Mouse (Mus musculus) liver, embryonic 13.5 days (tissue): ENCODE results near the gene Cplx1. TPM values are rescaled to one million over a fixed set of nuclear protein-coding genes. Genes with fewer than 3 reads are reported as not detected.

Experiments
- ATAC-seq: fragments of 200-750 bp; cut with Nextera tagmentation; 2 replicates; pipeline ENCODE4 v1.8.0; 2017; ENCODE audit warnings: low read depth, mild to moderate bottlenecking, moderate number of reproducible peaks, moderate library complexity
- DNase-seq: peaks from one replicate; pipeline ENCODE4 v3.0.0; 2022
- H3K27ac ChIP-seq: fragments of 300-500 bp; sonication (generic); 2 replicates; pipeline ENCODE4 v1.5.1; 2015; ENCODE audit warnings: moderate library complexity, mild to moderate bottlenecking, inconsistent platforms
- H3K27me3 ChIP-seq: fragments of 300-500 bp; sonication (generic); 2 replicates; pipeline ENCODE4 v1.6.1; 2015; ENCODE audit warnings: mild to moderate bottlenecking, inconsistent platforms
- H3K36me3 ChIP-seq: fragments of 300-500 bp; sonication (generic); 2 replicates; pipeline ENCODE4 v1.6.1; 2015; ENCODE audit warnings: mild to moderate bottlenecking, inconsistent platforms
- H3K4me1 ChIP-seq: fragments of 300-500 bp; sonication (generic); replicated peaks from 2 replicates; pipeline ENCODE4 v1.6.1; 2015; ENCODE audit warnings: inconsistent platforms
- H3K4me2 ChIP-seq: fragments of 300-500 bp; sonication (generic); 2 replicates; pipeline ENCODE4 v1.6.1; 2015; ENCODE audit warnings: inconsistent platforms, mild to moderate bottlenecking, moderate library complexity
- H3K4me3 ChIP-seq: fragments of 300-500 bp; sonication (generic); replicated peaks from 2 replicates; pipeline ENCODE4 v1.5.1; 2015; ENCODE audit warnings: mild to moderate bottlenecking, inconsistent platforms
- H3K9ac ChIP-seq: fragments of 300-500 bp; sonication (generic); 2 replicates; pipeline ENCODE4 v1.6.1; 2015; ENCODE audit warnings: mild to moderate bottlenecking, inconsistent platforms
- H3K9me3 ChIP-seq: fragments of 300-500 bp; sonication (generic); replicated peaks from 2 replicates; pipeline ENCODE4 v1.6.1; 2016; ENCODE audit warnings: inconsistent platforms
- WGBS: fragments of 180-500 bp; shearing (Covaris S2); methylation state at CpG from one replicate; pipeline ENCODE4 v1.1.7; 2015; ENCODE audit not compliant: insufficient replicate concordance; 5-methylcytosine and 5-hydroxymethylcytosine counted together
- polyA plus RNA-seq: library from polyadenylated mRNA; unstranded; fragments of >200 nt; fragmentation: Nextera tagmentation; extraction: Ambion mirVana; gene quantifications from 2 replicates; pipeline ENCODE4 v1.2.1, GENCODE M21; 2015

Gene Cplx1
- polyA plus RNA-seq, 1 experiment from 2014 or later, result 0.06 TPM

DNA sequence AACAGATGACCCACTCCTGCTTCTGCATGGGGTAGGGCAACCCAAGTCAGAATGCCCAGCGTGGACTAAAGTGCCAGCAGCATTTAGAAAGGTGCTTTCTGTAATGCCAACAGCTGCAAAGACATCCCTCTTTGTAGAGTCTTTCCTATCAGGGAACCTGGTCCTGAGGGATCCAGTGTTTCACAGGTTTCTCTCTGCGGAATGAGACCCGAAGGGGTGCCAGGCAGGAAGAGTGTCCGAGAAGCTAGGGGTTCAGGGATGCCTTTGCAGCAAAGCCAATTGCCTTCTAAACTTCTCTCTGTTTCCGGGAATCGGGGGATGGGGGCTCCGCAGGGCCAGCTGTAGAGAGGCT lies 711 bp downstream of the Cplx1 start:
- no peak overlapping the region for H3K9ac ChIP-seq
- ATAC-seq, result no peak
- H3K27ac ChIP-seq, result no peak overlapping the region
- no peak overlapping the region for H3K4me3 ChIP-seq
- no peaks in the 10 kb centered on the region for H3K36me3 ChIP-seq
- H3K27me3 ChIP-seq, result peaks cover 68% of the 10 kb centered on the region
- H3K9me3 ChIP-seq, result no peaks in the 10 kb centered on the region
- DNase-seq, result no peak
- H3K4me1 ChIP-seq, result peaks cover 9% of the 10 kb centered on the region; the same call in 1 of the 2 replicates
- no peak overlapping the region; the same call in 1 of the 2 replicates for H3K4me2 ChIP-seq
- WGBS, result 12% methylated on average over 7 of the region's 7 CpGs

- Histone ChIP-seq H3K4me1 (peaks cover 9% of the 10 kb centered on the region; the same call in 1 of the 2 replicates), H3K4me3 (no peak overlapping the region), H3K9me3 (no peaks in the 10 kb centered on the region), H3K27me3 (peaks cover 55% of the 10 kb centered on the region), H3K36me3 (no peaks in the 10 kb centered on the region), H3K9ac (no peak overlapping the region), H3K27ac (no peak overlapping the region), H3K4me2 (no peak overlapping the region)
- WGBS, result 72% methylated on average over 5 of the region's 5 CpGs
- no peak for ATAC-seq
- no peak for DNase-seq
These were observed 2.2 kb downstream of the Cplx1 start for GRCm38 (mm10) chr5:108547636-108548035.

DNA sequence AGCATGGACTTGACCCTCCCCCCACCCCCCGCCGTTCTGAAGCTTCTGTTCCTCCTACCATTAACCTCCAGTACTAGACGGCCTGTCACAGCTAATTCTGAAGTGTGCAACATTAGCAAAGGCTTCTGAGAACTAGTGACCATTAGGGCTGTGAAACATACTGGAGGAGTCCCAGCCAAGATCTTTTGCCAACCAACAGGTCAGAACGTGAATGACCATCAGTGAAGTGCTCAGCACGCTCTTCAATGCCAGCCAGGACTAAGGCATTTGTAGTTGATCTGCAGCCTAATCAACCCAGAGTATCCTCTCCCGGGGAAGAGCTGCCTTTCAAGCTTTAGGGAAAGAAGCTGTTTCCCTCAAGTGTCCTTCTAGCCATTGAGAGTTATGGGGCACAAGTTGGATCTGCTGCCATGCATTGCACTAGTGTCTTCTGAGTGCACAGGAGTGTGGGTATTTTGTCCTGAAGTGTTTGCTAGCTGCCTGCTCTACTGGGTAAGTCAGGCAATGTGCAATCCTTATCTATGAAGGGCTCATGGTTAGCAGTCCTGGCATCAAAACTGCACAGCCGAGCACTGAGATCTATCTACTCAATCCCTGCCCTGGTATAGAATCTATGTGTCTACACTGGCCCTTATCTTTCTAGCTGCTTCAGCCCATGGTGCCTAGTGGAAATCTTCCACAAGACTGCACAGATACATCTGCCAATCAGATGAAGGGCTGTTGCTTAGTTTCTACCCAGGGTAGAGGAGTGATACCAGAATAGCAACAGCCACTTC lies 6.1 kb downstream of the Cplx1 start:
- DNase-seq (no peak), ATAC-seq (0 out of 2 replicates have a peak, but pooled peaks have one; percentile 41)
- Histone ChIP-seq H3K9ac (no peak overlapping the region), H3K9me3 (no peaks in the 10 kb centered on the region), H3K4me3 (no peak overlapping the region), H3K36me3 (no peaks in the 10 kb centered on the region), H3K27me3 (peaks cover 17% of the 10 kb centered on the region), H3K27ac (no peak overlapping the region), H3K4me2 (no peak overlapping the region), H3K4me1 (no peaks in the 10 kb centered on the region)
- WGBS, result 46% methylated on average over 7 of the region's 7 CpGs

GRCm38 (mm10) chr5:108534188-108534587 lies 15.6 kb downstream of the Cplx1 start:
- 75% methylated on average over 2 of the region's 2 CpGs for WGBS
- no peaks in the 10 kb centered on the region for H3K36me3 ChIP-seq
- H3K4me2 ChIP-seq, result no peak overlapping the region
- H3K9ac ChIP-seq, result no peak overlapping the region
- no peaks in the 10 kb centered on the region for H3K4me1 ChIP-seq
- H3K4me3 ChIP-seq, result no peak overlapping the region
- DNase-seq, result no peak
- peaks cover 5% of the 10 kb centered on the region; the same call in 1 of the 2 replicates for H3K9me3 ChIP-seq
- ATAC-seq, result no peak
- no peaks in the 10 kb centered on the region for H3K27me3 ChIP-seq
- H3K27ac ChIP-seq, result no peak overlapping the region

- no peak overlapping the region for H3K9ac ChIP-seq
- no peaks in the 10 kb centered on the region for H3K36me3 ChIP-seq
- H3K27me3 ChIP-seq, result 0 out of 2 replicates have a peak, but pooled peaks cover 4% of the 10 kb centered on the region
- H3K9me3 ChIP-seq, result no peaks in the 10 kb centered on the region
- no peak overlapping the region for H3K4me3 ChIP-seq
- no peak overlapping the region for H3K27ac ChIP-seq
- 60% methylated on average over 3 of the region's 3 CpGs for WGBS
- no peaks in the 10 kb centered on the region for H3K4me1 ChIP-seq
- DNase-seq (no peak), ATAC-seq (no peak)
- H3K4me2 ChIP-seq, result no peak overlapping the region
These were observed 27.2 kb downstream of the Cplx1 start for GRCm38 (mm10) chr5:108522597-108522996.

GRCm38 (mm10) chr5:108521896-108522295 lies 27.9 kb downstream of the Cplx1 start:
- 55% methylated on average over 3 of the region's 3 CpGs for WGBS
- Histone ChIP-seq H3K4me3 (no peak overlapping the region), H3K9ac (no peak overlapping the region), H3K36me3 (no peaks in the 10 kb centered on the region), H3K27me3 (0 out of 2 replicates have a peak, but pooled peaks cover 4% of the 10 kb centered on the region), H3K4me1 (no peaks in the 10 kb centered on the region), H3K27ac (no peak overlapping the region), H3K4me2 (no peak overlapping the region), H3K9me3 (no peaks in the 10 kb centered on the region)
- ATAC-seq (no peak), DNase-seq (no peak)

- Histone ChIP-seq H3K4me3 (no peak overlapping the region), H3K27ac (no peak overlapping the region), H3K36me3 (no peaks in the 10 kb centered on the region), H3K4me1 (no peaks in the 10 kb centered on the region), H3K9ac (no peak overlapping the region), H3K9me3 (no peaks in the 10 kb centered on the region), H3K4me2 (no peak overlapping the region), H3K27me3 (0 out of 2 replicates have a peak, but pooled peaks cover 4% of the 10 kb centered on the region)
- no peak for DNase-seq
- ATAC-seq, result no peak
- 63% methylated on average over 2 of the region's 2 CpGs for WGBS
These were observed 28.8 kb downstream of the Cplx1 start for GRCm38 (mm10) chr5:108521016-108521415.

DNA sequence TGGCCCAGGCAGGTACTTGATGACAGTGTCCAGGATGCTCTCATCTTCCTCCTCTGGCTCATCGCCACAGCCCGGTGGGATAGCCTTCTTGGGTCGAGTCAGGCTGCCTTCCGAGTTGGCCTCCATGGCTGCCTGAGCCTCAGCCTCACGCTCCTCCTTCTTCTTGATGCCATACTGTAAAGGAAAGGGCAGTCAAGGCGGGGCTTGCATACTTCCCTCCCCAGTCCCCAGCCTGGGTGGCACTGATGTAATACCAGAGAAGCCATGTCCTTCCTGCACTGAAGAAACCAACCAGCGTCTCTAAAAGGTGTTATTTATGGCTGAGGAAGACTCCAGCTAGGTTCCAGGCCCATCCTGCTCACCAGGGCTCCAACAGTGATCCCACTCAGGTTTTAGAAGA lies 29.7 kb downstream of the Cplx1 start:
- ATAC-seq (peak; percentile 15; the same call in 1 of the 2 replicates), DNase-seq (no peak)
- H3K27ac ChIP-seq, result no peak overlapping the region
- no peak overlapping the region for H3K9ac ChIP-seq
- no peaks in the 10 kb centered on the region for H3K4me1 ChIP-seq
- H3K9me3 ChIP-seq, result no peaks in the 10 kb centered on the region
- WGBS, result 58% methylated on average over 7 of the region's 7 CpGs
- H3K4me2 ChIP-seq, result no peak overlapping the region
- no peaks in the 10 kb centered on the region for H3K36me3 ChIP-seq
- 0 out of 2 replicates have a peak, but pooled peaks cover 4% of the 10 kb centered on the region for H3K27me3 ChIP-seq
- H3K4me3 ChIP-seq, result no peak overlapping the region

GRCm38 (mm10) chr5:108518951-108519350 lies 30.9 kb downstream of the Cplx1 start:
- H3K27ac ChIP-seq, result no peak overlapping the region
- no peak overlapping the region for H3K4me3 ChIP-seq
- ATAC-seq, result no peak
- no peak overlapping the region for H3K4me2 ChIP-seq
- H3K9ac ChIP-seq, result no peak overlapping the region
- H3K27me3 ChIP-seq, result no peaks in the 10 kb centered on the region
- 64% methylated on average over 5 of the region's 5 CpGs for WGBS
- H3K9me3 ChIP-seq, result no peaks in the 10 kb centered on the region
- peaks cover 6% of the 10 kb centered on the region for H3K4me1 ChIP-seq
- H3K36me3 ChIP-seq, result no peaks in the 10 kb centered on the region
- no peak for DNase-seq

DNA sequence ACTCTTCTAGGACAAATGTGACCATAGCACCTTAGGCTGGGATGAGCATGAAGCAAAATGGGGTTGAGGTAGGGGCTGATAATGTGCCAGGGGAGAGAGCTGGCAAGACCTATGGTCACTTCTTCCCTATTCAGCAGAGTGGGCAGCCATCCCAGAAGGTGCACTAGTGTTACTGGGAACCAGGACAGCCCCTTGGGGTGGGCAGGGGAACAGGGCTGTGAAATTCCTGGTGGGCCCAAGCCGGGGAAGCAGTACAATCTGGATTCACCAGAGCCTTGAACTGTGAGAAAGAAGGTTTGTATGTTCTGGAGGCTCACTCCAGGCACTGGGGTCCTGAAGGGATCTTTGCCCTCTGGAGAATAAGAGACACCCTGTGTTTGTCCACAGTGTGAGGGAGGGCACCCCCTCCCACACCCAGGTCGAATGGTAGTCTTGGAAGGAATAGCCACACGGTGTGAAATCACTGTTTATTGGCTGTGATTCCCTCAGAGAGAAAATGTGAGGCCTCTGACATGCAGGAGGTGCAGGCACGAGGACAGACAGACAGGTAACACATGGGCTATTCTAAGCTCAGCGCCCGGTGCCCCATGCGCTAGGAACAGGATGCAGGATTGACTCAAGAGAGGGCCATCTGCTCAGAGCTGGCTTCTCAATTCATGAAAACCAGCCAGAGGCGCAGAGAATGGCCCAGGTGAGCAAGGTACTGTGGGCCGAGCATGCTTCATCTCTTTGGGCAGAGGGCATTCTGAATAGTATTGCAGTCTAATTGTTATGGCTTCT lies 31.5 kb downstream of the Cplx1 start:
- Histone ChIP-seq H3K4me1 (peaks cover 6% of the 10 kb centered on the region), H3K27me3 (no peaks in the 10 kb centered on the region), H3K4me3 (no peak overlapping the region), H3K9me3 (no peaks in the 10 kb centered on the region), H3K9ac (no peak overlapping the region), H3K36me3 (no peaks in the 10 kb centered on the region), H3K27ac (no peak overlapping the region), H3K4me2 (no peak overlapping the region)
- ATAC-seq, result no peak
- WGBS, result 57% methylated on average over 9 of the region's 9 CpGs
- DNase-seq, result no peak

DNA sequence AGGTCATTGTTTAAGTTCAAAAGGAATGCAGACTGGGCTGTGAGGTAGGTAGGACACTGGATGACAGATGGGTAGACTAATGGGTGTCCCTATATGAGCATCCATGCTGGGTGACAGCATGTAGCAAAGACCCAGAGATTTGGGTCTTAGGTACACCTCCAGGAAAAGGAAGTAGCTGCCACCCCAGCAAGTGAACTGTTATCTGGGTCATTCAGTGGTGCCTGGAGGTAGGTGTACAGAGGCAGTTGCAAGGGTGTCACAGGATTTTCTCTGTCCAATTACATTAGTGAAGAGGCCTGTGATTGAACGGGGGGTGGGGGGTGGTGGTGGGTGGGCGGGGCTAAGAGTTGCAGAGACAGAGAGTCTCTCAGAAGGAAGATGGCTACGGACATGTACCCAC lies 33.2 kb downstream of the Cplx1 start:
- no peak overlapping the region for H3K9ac ChIP-seq
- 55% methylated on average over 3 of the region's 3 CpGs for WGBS
- H3K36me3 ChIP-seq, result no peaks in the 10 kb centered on the region
- H3K4me3 ChIP-seq, result no peak overlapping the region
- ATAC-seq, result no peak
- no peaks in the 10 kb centered on the region for H3K27me3 ChIP-seq
- peaks cover 6% of the 10 kb centered on the region for H3K4me1 ChIP-seq
- H3K4me2 ChIP-seq, result no peak overlapping the region
- DNase-seq, result no peak
- no peaks in the 10 kb centered on the region for H3K9me3 ChIP-seq
- no peak overlapping the region for H3K27ac ChIP-seq
